Mouse (Mus musculus): ENCODE measurements at regions not wholly inside any gene's neighbourhood (a gene's known extent, or its start where the extent isn't known, plus 50 kb on each side); places are given as distances from the start of the nearest gene placed in this dataset.

- no peak for DNase-seq (ENCODE audit: low read depth)
Measured at GRCm38 (mm10) chr13:119268301-119268675, 160.1 kb upstream of the Paip1 start.

DNA sequence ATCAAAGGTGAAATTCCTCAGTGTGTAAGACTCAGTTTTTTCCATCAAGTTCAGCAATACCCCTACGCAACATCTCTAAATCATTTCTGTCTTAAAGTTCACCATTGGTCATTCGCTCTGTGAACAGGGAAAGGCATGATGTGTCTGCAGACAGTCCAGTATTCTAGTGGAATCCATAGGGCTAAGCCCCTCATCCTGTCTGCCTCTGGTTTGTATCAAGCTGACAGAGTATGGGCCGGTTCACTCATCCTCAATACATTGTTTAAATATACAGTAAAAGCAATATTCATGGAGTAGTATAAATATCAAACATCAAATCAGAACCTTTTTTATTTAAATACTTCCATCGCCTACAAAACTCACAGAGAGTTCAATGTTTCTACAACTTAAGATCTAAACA is 152.9 kb upstream of the Paip1 start:
- DNase-seq (ENCODE audit: low read depth) = no peak

- no peak for DNase-seq (ENCODE audit: low read depth)
Measured at GRCm38 (mm10) chr13:119277308-119277948, 151.0 kb upstream of the Paip1 start.

DNA sequence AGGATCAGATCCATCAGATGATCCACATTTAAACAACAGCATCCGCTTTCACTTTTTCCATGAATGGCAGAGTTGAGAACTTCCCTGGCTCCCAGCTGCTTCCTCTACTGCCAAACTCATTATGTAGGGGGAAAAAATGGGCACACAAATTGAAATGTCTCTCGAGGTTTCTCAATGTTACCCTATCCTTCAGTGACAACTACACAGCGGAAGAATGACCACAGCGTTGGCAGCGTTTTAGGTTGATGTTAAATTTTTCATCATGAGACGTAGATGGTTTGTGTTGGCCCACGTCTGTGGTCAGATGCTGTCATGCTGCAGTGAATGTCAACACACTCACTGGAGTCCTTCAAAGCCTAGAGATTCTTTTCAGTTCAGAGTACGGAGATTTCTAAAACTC is 149.0 kb upstream of the Paip1 start:
- DNase-seq (ENCODE audit: low read depth) = no peak

- no peak for DNase-seq (ENCODE audit: low read depth)
Measured at GRCm38 (mm10) chr13:119280622-119281021, 147.8 kb upstream of the Paip1 start.

- peak; percentile 30 for DNase-seq (ENCODE audit: low read depth)
Measured at GRCm38 (mm10) chr13:119283448-119283847, 145.0 kb upstream of the Paip1 start.

GRCm38 (mm10) chr13:119309238-119309637 is 119.2 kb upstream of the Paip1 start:
- no peak for DNase-seq (ENCODE audit: low read depth)

- DNase-seq (ENCODE audit: low read depth) = no peak
Measured at GRCm38 (mm10) chr13:119310013-119310412, 118.4 kb upstream of the Paip1 start.

DNA sequence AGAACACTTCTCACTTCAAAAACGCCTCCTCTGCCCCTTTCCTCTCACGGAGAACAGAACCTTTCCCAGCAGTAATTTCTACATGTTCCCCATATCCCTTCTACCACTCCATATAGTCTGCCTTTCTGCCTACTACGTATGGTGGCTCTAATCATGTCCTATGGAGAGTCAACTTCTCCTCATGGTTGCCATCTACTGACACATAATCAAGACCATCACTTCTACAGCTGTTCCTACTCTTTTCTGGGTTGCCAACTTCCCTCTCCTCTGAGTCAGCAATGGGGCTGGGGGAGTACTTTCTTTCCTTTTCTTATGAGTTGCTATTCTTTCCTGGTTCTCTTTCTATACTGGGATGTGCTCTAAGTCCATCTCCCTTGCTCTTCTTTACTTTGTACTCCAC is 114.0 kb upstream of the Paip1 start:
- no peak for DNase-seq (ENCODE audit: low read depth)

DNA sequence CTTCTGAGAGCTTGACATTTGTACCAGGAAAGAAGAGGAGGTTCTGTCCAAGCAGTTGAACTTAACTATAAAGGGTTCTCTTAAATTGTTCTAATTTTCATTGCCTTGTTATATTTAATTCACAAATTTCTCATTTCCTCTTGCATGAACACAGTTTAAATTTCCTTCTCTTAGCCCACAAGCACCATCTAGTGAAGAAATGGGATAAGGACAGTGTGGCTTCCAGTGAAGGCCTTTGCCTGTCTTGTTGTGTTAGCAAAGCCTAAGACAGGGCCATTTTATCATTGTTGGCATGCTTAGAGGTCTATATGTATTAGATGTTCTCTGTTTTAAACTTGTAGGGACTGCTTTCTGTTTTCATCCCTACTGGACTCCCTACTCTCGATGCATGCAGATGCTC is 110.0 kb upstream of the Paip1 start:
- no peak for DNase-seq (ENCODE audit: low read depth)

DNA sequence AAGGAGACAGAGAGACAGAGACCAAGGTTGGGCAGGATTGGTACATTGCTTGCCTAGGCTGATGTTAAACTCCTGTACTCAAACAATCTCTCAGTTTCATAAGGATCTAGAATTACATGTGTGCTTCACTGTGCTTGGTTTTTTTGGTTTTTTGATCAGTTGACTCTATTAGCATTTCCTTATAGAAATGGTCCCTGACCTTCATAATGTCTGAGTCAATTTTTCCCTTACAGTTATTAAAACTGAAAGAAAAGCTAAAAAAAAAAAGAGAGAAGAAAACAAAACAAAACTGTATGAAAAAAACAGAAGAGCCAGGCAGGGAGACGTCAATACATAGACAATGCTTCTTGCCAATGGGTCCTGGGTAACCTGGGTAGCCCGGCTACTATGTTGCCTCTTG is 102.9 kb upstream of the Paip1 start:
- DNase-seq (ENCODE audit: low read depth) = no peak

- no peak for DNase-seq (ENCODE audit: low read depth)
Measured at GRCm38 (mm10) chr13:119326877-119327625, 101.3 kb upstream of the Paip1 start.

DNA sequence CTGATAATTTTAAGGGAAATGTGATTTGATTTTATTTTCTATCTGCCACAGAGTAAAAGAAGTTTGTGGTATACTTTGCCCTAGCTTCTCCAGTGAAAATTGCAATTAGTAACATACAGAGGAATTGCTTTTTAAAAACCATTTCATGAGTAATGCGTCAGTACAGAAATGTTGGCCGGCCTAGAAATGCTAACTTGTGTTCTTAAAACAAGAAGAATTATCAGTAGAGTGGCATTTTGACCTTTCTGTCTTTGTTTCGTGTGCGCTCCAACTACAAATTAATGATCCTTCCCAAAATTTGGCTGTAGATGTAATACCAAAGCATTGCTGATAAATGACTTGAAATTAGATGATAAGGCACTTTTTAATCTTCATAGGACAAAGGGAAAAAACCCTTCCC is 99.7 kb upstream of the Paip1 start:
- DNase-seq (ENCODE audit: low read depth) = no peak

DNA sequence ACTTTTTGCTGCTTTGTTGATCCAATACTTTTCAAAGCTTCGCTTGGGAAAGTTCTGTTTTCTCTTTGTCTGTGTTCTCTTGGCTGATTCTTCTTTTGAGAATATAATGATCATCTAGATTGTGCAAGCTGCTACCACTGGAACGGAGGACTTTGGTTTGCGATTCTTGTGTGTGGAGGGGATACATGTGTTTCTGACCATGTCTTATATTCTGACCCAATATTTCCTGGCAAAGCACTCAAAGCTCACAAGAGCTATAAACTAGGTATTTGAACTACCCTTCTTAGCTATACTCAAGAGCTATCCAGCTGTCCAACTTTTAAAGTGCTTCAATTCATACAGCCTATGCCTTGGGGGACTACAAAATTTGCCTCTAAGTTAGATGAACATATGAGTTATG is 96.6 kb upstream of the Paip1 start:
- DNase-seq (ENCODE audit: low read depth) = no peak

DNA sequence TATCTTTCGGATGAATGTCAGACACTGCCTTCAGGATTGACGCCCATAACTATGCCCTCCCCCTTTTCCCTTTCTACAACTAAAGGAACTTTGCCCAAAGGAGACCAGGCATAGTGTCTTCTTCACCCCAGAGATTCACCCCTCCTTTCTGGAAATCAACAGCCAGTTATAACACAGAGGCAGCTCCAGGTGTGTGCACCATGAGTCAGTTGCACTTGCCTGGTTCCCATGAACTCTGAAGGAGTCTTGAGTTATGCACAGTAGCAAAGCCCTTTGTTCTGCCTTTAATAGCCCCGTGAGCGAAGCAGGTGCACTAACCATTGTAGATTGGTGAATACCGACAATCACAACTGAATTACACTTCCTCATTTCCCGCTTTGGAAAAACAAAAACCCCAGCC is 94.5 kb upstream of the Paip1 start:
- no peak for DNase-seq (ENCODE audit: low read depth)

- no peak for DNase-seq (ENCODE audit: low read depth)
Measured at GRCm38 (mm10) chr13:119337861-119338260, 90.5 kb upstream of the Paip1 start.

GRCm38 (mm10) chr13:119339016-119339415 is 89.4 kb upstream of the Paip1 start:
- DNase-seq (ENCODE audit: low read depth) = no peak

GRCm38 (mm10) chr13:119339762-119340161 is 88.6 kb upstream of the Paip1 start:
- DNase-seq (ENCODE audit: low read depth) = no peak

DNA sequence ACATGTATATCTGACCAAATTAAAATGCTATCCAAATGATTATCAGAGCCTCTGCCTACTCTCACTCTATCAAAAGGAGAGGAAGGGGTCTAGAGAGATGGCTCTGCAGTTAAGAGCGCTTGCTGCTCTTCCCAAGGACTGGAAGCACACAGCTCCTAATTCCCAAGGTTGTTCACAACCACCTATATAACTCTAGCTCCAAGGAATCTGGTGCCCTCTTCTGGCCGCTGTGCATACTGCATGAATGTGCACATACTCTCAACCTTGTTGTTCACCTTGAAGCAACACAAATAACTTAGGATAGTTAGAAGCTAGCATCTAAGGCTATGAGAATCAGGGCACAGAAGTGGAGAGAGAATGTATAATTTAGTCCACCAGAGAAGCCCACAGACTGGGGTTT is 86.6 kb upstream of the Paip1 start:
- DNase-seq (ENCODE audit: low read depth) = peak; percentile 57

DNA sequence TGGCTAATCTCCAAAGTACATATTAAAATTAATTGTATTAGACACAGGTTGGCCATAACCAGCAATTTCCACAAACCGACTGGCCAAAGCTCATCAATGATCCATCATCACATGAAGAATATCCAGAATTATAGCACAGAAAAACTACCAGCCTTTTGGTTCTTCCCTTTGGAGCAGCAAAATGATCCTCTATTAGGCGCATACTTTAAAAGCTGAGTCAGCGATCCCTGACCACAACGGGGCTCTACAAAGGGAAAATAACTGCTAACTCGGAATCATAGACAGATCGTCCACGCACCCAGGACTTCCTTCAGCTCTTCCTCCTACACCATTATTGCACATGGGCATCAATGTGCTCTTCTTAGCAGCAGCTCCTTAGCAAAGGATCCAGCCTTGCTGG is 85.6 kb upstream of the Paip1 start:
- DNase-seq (ENCODE audit: low read depth) = no peak

GRCm38 (mm10) chr13:119347988-119348387 is 80.4 kb upstream of the Paip1 start:
- no peak for DNase-seq (ENCODE audit: low read depth)

DNA sequence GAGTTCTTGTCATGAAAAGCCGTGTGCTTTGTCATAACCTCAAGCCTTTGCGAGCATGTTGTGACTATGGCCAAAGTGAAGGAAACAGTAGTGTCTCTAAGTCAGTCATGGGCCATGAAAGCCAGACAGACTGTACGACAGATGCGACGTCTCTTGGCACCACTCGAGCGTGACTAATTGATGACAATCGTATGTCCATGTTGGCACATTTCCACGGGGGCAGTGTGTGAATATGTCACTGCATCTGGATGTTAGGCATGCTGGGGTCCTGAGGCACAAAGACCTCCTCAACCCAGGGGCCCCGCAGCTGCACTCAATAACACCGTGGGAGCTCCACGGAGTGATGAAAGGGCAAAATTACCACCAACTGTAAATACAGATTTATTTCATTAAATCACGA is 77.1 kb upstream of the Paip1 start:
- no peak for DNase-seq (ENCODE audit: low read depth)

- DNase-seq (ENCODE audit: low read depth) = no peak
Measured at GRCm38 (mm10) chr13:119358696-119359095, 69.7 kb upstream of the Paip1 start.

- DNase-seq (ENCODE audit: low read depth) = peak; percentile 26
Measured at GRCm38 (mm10) chr13:119363379-119363778, 65.0 kb upstream of the Paip1 start.
